Mouse (Mus musculus) right cerebral cortex, postnatal 25 days (tissue): Measurements from ENCODE around the gene Psmd9.

Experiments used
- DNase-seq: peaks from one replicate; pipeline ENCODE4 v3.0.0; 2022

The Psmd9 gene

DNA sequence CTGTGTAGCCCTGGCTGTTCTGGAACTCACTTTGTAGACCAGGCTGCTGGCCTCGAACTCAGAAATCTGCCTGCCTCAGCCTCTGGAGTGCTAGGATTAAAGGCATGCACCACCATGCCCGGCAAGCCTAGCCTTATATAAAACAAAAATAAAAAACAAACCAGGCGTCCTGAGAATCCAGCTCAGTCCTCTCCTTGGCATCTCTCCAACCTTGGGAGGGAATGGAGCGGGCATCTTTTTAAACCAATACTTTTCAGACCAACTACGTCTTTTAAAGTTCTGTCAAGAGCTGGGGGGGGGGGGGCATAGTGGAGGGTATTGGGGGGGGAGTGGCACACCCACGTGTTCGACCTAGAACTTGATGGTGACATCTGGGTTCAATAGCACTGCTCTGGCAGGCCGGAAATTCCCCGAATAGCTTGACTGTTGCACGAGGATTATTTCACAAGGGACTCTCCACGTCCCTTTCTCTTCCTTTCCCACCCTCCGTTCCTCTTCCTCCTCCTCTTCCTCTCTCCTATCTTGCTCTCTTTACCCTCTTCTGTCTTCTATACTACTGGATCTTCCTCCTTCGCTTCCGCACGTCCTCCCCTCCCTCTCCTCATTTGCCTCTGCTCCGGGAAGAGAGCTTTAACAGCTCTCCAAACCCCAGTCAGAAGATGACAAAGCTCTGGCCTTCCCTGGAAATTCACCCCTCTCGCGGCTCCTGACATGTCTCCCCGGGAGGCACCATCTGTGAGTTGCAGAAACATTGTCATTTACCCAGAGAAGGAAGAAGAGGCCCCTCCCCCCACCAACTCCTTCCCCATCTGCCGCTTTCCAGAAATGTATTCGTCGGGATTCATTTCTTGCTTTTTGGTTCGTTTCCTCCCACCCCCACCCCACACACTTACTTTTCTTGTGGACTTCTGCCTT is 87.9 kb downstream of the Psmd9 start:
- DNase-seq = peak; percentile 66

DNA sequence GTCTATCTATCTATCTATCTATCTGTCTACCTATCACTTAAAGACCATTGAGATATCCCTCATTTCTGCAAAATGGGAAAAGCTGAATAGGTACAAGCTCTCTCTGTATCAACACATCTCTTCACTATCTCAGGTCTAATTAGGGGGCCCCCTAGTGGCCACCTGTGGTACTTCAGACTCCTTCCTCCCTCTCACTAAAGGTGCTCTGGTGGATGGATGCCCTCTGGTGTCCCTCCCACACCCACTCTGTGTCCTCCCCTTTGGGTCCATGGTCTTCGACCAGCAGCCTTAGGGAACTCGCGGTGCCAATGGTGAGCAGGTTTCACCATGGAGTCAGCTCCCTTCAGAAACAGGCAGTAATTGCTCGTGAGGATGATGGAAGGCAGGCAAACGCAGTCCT is 89.8 kb downstream of the Psmd9 start:
- no peak for DNase-seq

DNA sequence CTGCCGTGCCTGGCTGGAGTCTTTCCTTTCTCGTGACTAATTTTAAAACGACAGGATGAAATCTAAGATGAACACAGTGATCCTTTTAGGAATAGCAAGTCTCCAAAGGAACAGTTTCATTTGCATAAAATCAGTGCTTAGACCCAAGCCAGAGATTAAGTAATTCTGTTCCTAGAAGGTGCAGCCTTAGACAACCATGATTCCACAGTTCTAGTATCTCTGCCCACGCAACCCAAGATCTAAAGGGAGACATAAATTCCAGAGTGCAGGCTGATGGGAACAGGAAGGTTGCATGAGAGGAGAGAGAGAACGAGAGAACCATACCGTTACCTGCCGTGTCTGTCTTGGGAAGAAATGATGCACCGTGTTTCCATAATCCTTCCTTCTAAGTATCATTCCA is 91.5 kb downstream of the Psmd9 start:
- no peak for DNase-seq

DNA sequence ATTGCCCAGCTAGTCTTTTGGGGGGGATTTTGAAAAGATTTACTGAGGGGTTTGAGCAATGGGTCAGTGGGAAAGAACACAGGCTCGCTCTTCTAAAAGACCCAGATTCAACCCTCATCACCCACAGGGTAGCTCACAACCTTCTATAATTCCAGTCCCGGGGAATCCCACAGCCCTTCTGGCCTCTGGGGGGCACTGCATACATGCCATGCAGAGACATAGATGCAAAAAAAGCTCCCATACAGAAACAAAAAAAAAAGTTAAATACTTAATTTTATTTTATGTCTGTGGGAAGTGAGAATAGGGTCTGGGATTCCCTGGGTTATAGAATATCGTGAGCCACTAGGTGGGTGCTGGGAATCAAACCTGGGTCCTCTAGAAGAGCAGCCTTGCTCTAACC is 97.7 kb downstream of the Psmd9 start:
- DNase-seq = no peak

DNA sequence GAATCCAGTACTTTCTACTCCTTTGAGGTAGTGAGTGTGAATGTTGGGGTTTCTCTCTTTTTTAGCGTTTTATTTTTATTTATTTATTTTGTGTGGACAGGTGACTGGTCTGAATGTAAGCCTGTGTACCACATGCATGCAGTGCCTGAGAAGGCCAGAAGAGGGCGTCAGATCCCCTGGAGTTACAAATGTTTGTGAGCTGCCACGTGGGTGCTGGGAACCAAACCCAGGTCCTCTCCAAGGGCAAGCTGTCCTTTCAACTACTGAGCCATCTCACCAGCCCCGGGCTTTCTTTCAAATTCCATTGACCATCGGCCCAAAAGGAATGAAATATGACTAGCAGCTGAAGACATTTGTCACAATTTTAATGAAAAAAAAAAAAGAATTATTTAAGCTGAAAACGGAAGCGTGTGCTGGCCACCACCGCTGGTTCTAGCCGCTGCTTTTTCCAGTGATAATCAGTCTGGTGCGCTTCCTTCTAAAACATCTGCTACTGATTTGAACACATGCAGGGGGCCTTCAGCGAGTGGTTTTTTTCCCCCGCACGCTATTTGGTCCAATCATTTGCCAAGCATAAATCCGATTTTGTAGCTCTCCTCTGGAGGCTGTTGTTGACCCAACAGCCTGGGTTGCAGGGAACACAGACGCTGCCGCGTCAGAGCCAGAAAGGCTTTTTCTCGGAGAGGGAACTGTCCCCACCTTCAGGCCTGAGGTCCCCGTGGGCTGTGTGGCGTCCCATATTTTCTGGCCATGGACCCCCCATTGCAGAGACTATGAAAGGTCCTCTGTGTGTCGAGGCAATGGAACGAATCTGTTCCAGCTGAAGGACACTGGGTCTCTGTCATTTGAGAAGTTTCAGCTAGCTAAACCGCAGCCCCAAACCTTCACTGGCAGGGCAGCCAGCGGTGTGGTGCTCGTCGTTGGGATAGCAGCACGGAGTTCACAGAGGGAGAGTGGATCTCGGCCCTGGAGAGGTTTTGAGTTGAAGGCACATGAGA is 99.6 kb downstream of the Psmd9 start:
- DNase-seq = no peak

DNA sequence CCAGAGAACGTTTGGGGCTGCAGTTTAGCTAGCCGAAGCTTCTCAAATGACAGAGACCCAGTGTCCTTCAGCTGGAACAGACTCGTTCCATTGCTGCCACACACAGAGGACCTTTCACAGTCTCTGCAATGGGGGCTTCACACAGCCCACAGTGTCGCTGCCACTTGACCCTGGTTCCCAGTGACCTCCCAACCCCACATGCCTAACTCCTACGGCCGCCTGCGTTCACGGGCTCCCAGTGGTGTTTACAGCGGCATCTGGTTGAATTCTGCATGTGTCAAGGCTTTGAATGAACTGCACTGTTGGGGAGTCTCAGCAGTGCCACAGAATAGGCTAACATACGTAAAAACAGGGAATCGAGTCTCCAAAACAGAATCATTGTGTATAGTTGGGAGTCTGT is 101.7 kb downstream of the Psmd9 start:
- no peak for DNase-seq

DNA sequence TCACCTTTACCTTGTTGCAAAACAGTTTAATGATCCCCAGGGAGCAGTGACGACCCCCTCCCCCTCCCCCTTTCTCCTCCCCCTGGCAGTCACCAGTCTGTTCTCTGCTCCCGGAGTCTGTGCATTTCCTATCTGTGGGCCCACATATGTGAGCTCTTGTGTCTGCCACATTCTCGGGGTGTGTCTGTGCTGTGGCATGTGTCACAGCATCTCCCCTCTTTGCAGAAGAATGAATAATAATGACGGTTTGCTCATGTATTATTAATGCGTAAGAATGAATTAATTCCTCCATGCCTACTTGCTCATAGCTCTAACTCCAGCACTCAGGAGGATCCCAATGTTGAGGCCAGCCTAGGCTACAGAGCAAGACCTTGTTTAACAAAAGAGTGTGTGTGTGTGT is 103.7 kb downstream of the Psmd9 start:
- DNase-seq = no peak

DNA sequence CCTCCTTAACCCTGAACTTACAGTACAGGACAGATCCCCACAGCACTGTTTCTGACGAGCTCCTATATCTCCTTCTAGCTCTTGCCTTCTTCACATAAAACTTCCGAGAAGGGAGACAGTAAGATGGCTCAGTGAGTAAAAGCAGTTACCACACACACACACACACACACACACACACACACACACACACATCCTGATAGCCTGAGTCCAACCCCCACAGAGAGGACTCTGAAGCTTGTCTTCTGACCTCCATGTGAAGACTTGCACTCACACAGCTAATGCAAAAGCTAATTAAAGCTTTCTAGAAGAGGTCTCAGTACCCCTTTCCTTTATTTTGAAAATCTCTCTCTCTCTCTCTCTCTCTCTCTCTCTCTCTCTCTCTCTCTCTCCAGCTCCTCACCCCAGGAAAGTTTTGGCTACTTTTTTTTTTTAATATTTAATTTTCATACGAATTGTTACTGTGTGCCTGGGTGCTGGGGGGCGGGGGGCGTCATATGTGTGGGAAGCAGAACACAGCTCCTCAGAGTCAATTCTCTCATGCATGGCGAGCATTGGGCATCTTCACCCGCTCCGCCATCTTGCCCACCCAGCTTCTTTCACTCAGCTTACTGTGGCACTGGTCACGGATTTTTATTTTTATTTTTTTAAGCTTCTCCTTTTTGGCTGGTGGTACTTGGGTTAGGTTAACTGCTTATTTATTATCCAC is 107.6 kb downstream of the Psmd9 start:
- no peak for DNase-seq

DNA sequence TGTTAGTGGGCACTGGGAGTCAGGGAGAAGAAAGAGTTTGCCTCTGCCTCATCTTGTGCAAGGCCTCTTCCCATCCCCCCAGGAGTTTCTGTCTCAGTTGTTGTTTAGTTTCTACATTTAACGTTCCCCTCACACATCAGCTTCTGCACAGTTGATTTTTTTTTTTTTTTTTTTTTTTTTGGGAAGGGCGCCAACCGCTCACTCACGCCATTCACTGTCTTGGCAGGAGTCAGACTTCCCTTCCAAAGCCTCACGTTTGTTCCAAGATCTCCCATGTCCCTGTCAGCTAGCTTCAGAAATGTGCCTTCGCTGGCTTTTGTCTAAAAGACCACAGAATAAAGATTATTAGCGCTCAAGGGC is 108.1 kb downstream of the Psmd9 start:
- DNase-seq = no peak

DNA sequence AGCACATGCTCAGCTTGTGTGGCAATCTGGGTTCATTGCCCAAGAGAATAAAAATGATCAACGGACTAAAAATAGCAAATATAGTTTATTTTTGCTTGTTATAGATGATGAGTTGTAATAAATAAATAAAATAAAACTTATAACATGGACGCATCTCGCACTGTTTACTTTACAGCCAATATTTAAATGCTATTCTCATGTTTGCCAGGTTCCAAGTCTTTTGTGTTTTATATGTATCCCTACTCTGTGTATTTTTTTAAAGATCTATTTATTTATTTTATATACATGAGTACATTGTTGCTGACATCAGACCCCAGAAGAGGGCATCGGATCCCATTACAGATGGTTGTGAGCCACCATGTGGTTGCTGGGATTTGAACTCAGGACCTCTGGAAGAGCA is 108.5 kb downstream of the Psmd9 start:
- DNase-seq = no peak

DNA sequence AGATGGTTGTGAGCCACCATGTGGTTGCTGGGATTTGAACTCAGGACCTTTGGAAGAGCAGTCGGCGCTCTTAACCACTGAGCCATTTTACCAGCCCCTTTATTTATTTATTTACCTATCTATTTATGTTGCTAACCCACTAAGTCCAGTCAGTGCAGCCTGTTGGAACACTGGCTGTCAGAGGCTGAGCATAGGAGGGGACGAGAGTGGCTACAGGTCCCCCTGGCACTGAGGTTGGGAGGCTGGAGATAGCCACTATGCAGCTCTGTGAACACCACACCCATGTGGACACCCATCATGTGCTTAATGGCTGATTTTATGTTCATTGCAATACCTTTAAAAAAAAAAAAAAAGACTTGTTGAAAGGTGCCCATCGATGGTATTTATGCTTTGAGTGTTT is 110.0 kb downstream of the Psmd9 start:
- DNase-seq = no peak

DNA sequence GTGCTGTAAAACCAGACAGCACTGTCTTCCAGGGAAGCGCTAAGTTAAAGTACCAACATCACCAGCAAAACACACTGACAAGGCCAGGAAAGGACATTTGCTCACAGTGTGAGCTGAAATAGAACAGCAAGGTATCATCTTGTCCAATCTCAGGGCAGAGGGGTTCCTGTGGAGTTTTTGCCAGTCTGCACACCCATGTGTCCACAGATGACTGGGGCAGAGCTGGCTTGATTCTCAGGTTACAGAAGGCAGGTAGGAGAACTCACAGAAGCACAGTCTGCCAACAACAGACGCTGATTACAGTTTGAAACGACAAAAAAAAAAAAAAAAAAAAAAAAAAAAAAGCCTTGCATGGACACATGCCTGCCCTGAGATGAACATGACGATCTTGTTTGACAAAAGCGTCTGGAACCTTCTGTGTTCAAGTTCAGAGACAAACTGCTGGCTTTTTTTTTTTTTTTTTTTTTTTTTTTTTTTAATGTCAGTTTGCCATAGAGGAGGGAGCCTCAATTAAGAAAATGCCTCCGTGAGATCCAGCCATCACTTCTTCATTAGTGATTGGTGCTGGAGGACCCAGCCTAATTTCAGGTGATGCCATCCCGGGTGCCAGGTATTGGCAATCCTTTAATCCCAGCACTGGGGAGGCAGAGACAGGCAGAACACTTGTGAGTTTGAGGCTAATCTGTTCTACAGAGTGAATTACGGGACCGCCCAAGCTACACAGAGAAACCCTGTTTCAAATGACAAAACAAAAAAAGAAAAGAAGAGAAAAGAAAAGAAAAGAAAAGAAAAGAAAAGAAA is 112.3 kb downstream of the Psmd9 start:
- no peak for DNase-seq

DNA sequence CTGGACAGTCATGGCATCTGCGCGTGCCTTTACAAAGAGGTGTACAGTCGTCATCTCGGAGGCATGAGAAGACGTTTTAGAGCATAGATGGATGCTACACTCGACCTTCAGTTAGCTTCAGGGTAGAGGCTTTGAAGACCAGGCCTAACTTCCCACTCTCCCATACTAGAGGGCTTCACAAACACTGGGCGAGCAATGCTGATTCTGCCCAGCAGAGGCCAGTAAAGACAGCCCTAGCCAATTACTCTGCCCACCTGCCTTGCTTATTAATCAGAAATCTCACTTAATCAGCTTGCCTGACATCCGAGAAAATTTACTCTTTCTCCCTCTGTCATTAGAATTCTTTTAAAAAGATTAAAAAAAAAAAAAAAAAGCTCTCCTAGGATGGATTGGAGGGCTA is 116.0 kb downstream of the Psmd9 start:
- no peak for DNase-seq

DNA sequence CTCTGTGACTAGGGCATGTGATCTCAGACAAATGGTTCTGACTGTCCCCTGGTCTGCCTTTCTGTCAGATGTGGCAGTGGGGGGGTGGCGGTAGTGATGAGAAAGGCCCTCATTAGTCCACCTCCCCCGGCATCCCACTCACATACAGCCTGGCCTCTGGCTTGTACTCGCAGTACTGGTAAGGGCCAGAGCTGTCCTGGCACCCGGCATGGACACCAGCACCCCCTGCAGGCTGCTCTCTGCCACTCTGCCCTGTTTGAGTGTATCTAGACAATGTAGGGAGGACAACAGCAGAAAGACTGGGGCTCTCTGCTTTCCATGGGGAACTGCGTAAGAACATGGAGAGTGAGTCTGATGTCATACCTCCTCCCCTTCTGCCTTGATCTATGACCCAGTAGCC is 118.9 kb downstream of the Psmd9 start:
- DNase-seq = no peak

DNA sequence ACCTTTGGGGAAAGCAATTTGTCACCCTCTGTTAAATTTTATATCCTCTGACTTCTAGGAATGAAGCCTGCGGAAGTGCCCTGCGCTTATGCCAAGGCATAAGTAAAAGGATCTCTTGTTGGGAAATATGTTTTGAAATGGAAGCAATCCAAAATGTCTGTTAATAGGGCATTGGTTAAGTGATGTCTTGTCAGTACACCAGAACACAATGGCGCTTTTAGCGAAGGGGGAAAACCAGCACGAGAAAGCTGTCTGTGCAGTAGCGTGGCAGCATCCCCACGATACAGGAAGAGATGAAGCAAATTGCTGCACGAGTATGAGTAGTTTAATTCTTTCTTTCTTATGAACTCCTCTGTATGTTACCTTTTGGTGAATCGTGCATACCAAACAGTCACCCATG is 125.4 kb downstream of the Psmd9 start:
- no peak for DNase-seq

DNA sequence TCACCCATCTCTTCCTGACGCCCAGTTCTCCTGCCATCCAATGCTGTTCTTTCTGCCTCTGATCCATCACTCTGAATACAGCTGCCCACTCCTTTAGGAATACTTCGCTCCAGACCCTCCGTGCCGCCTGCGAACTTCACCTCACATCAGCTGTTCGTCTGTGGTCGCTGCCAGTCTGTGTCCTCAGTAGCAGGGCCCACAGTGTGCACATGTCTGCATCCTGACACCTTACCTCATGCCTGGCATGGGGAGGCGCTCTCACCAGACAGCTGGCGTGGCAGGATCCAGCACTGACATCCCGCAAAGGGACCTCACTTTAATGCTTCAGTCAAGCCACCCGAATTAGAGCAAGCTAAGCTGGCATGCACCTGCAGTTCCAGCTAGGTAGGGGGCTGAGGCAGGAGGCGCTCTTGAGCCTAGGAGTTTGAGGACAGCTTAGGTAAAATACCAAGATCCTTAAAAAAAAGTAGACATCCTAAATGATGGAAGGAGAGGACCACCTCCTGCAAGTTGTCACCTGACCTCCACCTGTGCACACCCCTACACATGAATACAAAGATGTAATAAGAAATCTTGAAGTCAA is 127.1 kb downstream of the Psmd9 start:
- no peak for DNase-seq

DNA sequence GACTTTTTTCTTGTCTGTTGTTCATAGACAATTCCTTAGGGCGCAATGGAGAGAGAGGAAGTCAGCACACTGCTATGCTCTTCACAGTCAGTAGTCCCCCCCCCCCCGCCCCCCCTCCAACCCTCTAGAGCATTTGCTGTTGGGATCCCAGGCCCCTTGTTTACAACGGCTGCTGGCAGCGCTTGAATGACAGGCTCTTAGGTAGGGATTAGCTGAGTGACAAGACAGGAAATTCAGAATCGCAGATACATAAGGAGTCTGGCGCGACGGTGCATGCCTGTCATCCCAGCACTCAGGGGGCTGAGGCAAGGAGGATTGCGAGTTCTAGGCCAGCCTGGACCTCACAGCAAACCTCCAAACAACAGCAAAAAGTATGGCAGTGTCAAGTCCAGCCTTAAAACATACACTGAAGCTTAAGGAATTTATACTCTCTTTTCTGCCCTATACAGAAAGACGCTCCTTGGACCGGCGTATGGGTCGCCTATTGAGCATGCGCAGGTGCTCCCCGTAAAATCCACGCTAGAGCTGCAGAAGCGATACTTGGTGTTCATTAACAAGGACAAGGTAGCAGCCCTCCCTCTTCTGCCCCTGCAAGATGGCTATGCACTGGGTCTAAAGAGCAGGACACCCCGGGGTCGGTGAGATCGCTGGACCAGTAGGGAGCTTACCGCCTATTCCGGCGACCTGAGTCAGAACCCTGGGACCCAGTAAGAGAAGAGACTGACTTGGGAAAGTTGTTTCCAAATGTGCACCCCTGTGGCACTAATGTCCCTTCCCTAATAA is 128.0 kb downstream of the Psmd9 start:
- DNase-seq = no peak

DNA sequence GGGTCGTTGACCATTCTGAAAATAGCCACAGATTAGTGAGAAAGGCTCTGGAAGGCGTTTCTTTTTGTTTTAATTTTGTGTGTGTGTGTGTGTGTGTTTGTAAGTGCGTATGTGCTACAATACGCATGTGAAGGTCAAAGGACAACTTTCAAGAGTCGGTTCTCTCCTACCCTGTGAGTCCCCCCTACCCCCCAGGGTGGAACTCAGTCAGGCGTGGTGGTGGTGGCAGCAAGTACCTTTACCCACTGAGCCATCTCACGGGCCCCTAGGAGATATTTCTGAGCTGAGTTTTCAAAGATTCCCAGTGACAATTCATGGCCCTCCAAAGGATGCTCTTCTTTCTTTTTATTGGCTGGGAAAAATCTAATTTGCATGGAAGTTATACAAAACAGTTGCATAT is 128.6 kb downstream of the Psmd9 start:
- no peak for DNase-seq

DNA sequence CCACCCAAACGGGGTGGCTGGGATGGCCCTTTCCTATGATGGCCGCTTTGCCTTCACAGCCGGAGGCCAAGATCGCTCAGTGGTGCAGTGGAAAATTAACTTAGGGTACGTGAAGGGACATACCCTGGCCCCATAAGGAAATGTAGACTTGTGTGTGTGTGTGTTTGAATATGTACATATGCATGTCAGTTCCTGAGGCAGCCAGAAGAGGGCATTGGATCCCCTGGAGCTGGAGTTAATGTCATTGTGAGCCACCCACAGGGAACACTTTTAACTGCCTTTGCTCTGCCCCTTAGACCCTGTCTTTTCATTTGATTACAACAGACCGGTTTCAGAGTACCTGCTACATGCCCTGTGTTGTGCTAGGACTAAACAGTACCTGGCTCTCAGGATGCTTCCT is 129.3 kb downstream of the Psmd9 start:
- no peak for DNase-seq
